Mouse (Mus musculus): Measurements from ENCODE around the gene Olfr504. TPM values are rescaled to one million over a fixed set of nuclear protein-coding genes. Genes with fewer than 3 reads are reported as not detected.
"Not testable (repeated sequence)": the region's sequence is repeated elsewhere in the genome, so short reads cannot be mapped to it uniquely, and the experiment has no call there.

The Olfr504 gene
- not detected for total RNA-seq (2021)
- polyA plus RNA-seq (2012; rRNA removed): not detected in 2 replicates
- long read RNA-seq: 0 reads

DNA sequence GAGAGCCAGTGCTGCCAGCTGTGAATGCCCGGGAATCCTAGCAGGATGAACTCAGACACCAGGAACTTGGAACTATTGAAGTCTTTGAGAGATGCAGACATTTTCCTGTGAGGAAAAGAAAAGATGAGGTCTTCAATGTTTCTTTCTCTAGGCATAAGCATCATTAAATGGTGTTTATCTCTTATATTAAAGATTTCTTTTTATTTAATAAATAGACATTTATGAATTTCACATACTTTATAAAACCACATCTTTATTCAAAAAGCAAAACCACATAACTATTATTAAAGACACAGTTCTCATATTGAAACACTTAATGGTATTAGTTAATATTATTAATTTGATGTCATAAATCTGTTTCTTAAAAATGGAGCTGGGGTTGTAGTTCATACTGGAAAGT, at the start of gene Olfr504:
Gene Olfr504 (minus strand): TSS at position 101 of the 400 bp plus-strand sequence.
- Histone ChIP-seq H3K27ac (no peak within 1 kb of the TSS), H3K4me1 (ENCODE audit: control insufficient read depth, insufficient read depth, low read length) (no peaks in the 10 kb centered on the region), H3K9ac (ENCODE audit: low read depth, low read length) (no peak within 1 kb of the TSS), H3K4me3 (no peak within 1 kb of the TSS), H3K79me2 (replicated peaks; ENCODE audit: control insufficient read depth, insufficient read depth, low read length) (no peaks in the 10 kb centered on the region), H3K27me3 (ENCODE audit: control insufficient read depth, insufficient read depth, low read length) (no peaks in the 10 kb centered on the region), H3K36me3 (ENCODE audit: control insufficient read depth, insufficient read depth, low read length) (no peaks in the 10 kb centered on the region)
- 72% methylated on average over 1 of the region's 1 CpGs for WGBS
- TF ChIP-seq POLR2A (IDR thresholded peaks at IDR 0.05; ENCODE audit: insufficient read depth, low read depth, low read length) (no peak), CTCF (IDR thresholded peaks at IDR 0.05) (no peak), EP300 (IDR thresholded peaks at IDR 0.05; ENCODE audit: insufficient read depth, low read depth, low read length) (no peak)
- no peak for DNase-seq
- intact Hi-C loops (cut with DNase I): no loop called here

DNA sequence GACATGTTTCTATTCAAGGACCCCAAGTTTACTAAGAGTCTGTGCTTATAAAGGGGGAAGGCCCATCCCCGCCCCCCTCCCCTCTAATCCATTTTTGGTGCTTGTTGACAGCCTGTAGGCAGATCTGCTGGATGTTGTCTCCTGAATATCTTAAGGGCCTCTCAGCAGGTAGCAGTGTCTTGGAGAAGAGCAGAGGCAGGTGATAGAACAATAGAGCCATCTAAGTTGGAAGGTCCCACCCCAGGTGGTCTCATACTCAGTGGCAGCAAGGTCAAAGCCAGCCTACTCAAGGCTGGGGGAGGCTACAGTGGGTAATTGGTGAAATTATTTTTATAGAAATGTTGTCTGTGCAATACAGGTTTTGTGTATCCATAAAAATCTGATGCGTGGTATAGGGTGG, 48.5 kb upstream of the Olfr504 start:
- no peak overlapping the region for H3K4me3 ChIP-seq
- TF ChIP-seq EP300 (IDR thresholded peaks at IDR 0.05; ENCODE audit: insufficient read depth, low read depth, low read length): no peak
- no peak for TF ChIP-seq POLR2A (IDR thresholded peaks at IDR 0.05; ENCODE audit: insufficient read depth, low read depth, low read length)
- no peak for TF ChIP-seq CTCF (IDR thresholded peaks at IDR 0.05)
- no peaks in the 10 kb centered on the region for H3K27me3 ChIP-seq (ENCODE audit: control insufficient read depth, insufficient read depth, low read length)
- intact Hi-C loops (cut with DNase I): no loop called here
- no peak overlapping the region for H3K27ac ChIP-seq
- no peaks in the 10 kb centered on the region for H3K36me3 ChIP-seq (ENCODE audit: control insufficient read depth, insufficient read depth, low read length)
- no peaks in the 10 kb centered on the region for H3K4me1 ChIP-seq (ENCODE audit: control insufficient read depth, insufficient read depth, low read length)
- no peak overlapping the region for H3K9ac ChIP-seq (ENCODE audit: low read depth, low read length)
- no peaks in the 10 kb centered on the region for H3K79me2 ChIP-seq (replicated peaks; ENCODE audit: control insufficient read depth, insufficient read depth, low read length)
- DNase-seq: no peak
- WGBS: 65% methylated on average over 2 of the region's 2 CpGs

DNA sequence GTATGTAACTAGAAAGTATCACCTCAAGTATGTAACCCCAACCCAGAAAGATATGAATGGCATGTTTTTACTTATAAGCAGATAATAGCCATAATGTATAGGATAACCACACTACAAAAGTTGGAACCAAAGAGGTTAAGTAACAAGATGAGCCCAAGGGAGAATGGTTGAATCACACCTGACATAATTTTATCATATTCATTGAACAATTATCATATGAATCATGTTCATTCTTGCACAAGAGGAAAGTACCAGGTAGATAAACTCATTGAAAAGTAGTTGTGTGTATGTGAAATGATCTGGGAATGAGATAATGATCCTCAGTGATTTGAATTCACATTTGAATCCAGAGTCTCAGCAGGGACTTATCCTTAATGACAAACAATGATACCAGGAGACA, 44.9 kb upstream of the Olfr504 start, which contains the start of gene Olfr506:
Gene Olfr506 (plus strand): TSS at position 301 of the 400 bp plus-strand sequence.
- Histone ChIP-seq H3K4me1 (ENCODE audit: control insufficient read depth, insufficient read depth, low read length) (no peaks in the 10 kb centered on the region), H3K9ac (ENCODE audit: low read depth, low read length) (no peak within 1 kb of the TSS), H3K27me3 (ENCODE audit: control insufficient read depth, insufficient read depth, low read length) (no peaks in the 10 kb centered on the region), H3K27ac (no peak within 1 kb of the TSS), H3K36me3 (ENCODE audit: control insufficient read depth, insufficient read depth, low read length) (no peaks in the 10 kb centered on the region), H3K4me3 (no peak within 1 kb of the TSS), H3K79me2 (replicated peaks; ENCODE audit: control insufficient read depth, insufficient read depth, low read length) (no peaks in the 10 kb centered on the region)
- DNase-seq: no peak
- intact Hi-C loops (cut with DNase I): no loop called here
- TF ChIP-seq CTCF (IDR thresholded peaks at IDR 0.05) (no peak), POLR2A (IDR thresholded peaks at IDR 0.05; ENCODE audit: insufficient read depth, low read depth, low read length) (no peak), EP300 (IDR thresholded peaks at IDR 0.05; ENCODE audit: insufficient read depth, low read depth, low read length) (no peak)

DNA sequence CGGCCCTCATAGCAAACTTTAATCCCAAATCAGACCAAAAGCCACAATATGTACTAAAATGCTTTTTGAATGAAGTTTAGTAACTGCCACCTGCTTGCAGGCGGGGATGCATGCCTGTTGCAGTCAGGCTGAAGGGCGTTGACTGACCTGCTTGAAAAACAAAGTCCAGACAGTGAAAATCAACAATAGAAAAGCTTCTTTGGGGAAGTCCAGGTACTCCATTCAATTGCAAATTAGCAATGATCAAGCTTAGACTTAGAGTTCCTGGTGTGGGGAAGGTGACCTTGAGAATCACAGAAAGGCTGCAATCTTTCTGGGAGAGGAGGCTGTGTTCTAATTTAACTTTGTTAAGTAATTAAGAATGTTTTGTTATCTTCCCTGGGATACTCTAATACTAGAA, 36.3 kb upstream of the Olfr504 start:
- intact Hi-C loops (cut with DNase I): not testable (repeated sequence)

DNA sequence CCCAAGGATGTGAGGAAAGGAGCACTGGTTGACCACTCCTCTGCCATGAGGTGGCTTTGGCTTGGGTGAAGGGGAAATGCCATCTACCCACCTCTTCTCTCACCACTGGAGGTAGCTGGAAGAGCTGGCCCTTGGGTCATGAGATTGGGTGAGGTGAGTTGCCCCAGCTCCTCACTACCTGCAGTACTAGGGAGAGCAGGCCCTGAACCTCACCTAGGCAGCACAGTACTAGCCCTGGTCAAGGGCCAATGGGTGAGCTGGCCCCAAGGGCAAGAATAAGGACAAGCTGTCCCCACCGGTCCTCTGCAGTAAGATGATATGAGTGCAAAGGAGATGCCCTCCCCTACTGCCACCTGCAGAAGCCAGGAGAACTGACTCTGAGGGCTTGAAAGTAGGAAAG, 24.2 kb upstream of the Olfr504 start:
- Histone ChIP-seq H3K27me3 (ENCODE audit: control insufficient read depth, insufficient read depth, low read length) (no peaks in the 10 kb centered on the region), H3K4me1 (ENCODE audit: control insufficient read depth, insufficient read depth, low read length) (no peaks in the 10 kb centered on the region), H3K36me3 (ENCODE audit: control insufficient read depth, insufficient read depth, low read length) (no peaks in the 10 kb centered on the region), H3K9ac (ENCODE audit: low read depth, low read length) (no peak overlapping the region), H3K4me3 (no peak overlapping the region), H3K79me2 (replicated peaks; ENCODE audit: control insufficient read depth, insufficient read depth, low read length) (no peaks in the 10 kb centered on the region), H3K27ac (no peak overlapping the region)
- TF ChIP-seq POLR2A (IDR thresholded peaks at IDR 0.05; ENCODE audit: insufficient read depth, low read depth, low read length) (no peak), CTCF (IDR thresholded peaks at IDR 0.05) (no peak), EP300 (IDR thresholded peaks at IDR 0.05; ENCODE audit: insufficient read depth, low read depth, low read length) (no peak)
- DNase-seq: no peak
- WGBS: 75% methylated on average over 1 of the region's 1 CpGs
- intact Hi-C loops (cut with DNase I): no loop called here

More for the DNA sequence above, 36.3 kb upstream of the Olfr504 start:
- H3K79me2 ChIP-seq (replicated peaks; ENCODE audit: control insufficient read depth, insufficient read depth, low read length); H3K27me3 ChIP-seq (ENCODE audit: control insufficient read depth, insufficient read depth, low read length); H3K4me3 ChIP-seq; H3K4me1 ChIP-seq (ENCODE audit: control insufficient read depth, insufficient read depth, low read length); DNase-seq; H3K27ac ChIP-seq; H3K36me3 ChIP-seq (ENCODE audit: control insufficient read depth, insufficient read depth, low read length); H3K9ac ChIP-seq (ENCODE audit: low read depth, low read length): not testable (repeated sequence)
- 57% methylated on average over 3 of the region's 3 CpGs for WGBS

DNA sequence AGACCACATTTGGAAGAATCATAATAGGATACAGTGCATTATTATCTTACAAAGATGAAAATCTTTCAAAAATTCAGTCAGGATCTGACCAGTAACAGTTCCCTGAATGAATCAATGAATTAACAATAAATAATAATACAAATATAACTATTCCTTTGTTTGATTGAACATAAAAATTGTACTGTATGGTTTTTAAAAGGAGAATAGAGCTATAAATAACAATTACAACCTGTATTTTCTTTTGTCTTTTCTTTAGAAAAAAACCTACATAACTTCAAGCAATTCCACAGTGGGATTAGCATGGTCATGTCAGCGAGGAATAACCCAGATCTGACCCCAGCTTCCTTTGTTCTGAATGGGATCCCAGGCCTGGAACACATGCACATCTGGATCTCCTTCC, 21.4 kb downstream of the Olfr504 start, which contains the start of gene Olfr503:
Gene Olfr503 (plus strand): TSS at position 301 of the 400 bp plus-strand sequence.
- H3K4me1 ChIP-seq (ENCODE audit: control insufficient read depth, insufficient read depth, low read length); intact Hi-C loops (cut with DNase I); H3K9ac ChIP-seq (ENCODE audit: low read depth, low read length); H3K36me3 ChIP-seq (ENCODE audit: control insufficient read depth, insufficient read depth, low read length); H3K79me2 ChIP-seq (replicated peaks; ENCODE audit: control insufficient read depth, insufficient read depth, low read length); H3K27ac ChIP-seq; H3K4me3 ChIP-seq; H3K27me3 ChIP-seq (ENCODE audit: control insufficient read depth, insufficient read depth, low read length); DNase-seq: not testable (repeated sequence)
- 19% methylated on average over 1 of the region's 1 CpGs for WGBS

All from heart, adult 2 months (tissue).